Mouse (Mus musculus) stomach, postnatal 0 days (tissue): ENCODE measurements around the gene Crtac1.

ENCODE experiments used
- CTCF ChIP-seq: IDR thresholded peaks from 2 replicates; pipeline ENCODE4 v1.5.1; 2016; ENCODE audit warnings: antibody characterized with exemption, low read depth, mild to moderate bottlenecking, moderate library complexity
- EP300 ChIP-seq: optimal IDR thresholded peaks from 2 replicates; pipeline ENCODE3; 2016; ENCODE audit warnings: antibody characterized with exemption

DNA sequence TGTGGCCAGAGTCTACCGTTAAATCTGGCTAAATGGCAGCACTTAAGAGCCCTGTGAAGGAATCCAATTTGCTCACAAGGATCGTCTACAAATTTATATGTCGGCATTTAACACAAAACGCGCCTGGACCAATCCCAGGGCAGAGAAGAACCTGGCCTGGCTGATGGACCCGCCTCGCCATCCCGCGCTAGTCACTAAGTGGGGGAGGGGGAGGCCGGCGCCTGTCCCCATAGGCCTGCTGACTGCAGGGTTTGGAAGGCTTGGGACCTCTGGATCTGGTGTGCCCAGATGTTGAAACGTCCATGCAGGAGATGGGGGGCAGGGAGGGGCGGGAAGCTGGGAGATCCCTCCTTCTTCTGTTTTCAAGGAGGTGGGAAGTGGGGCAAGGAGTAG is 50.6 kb downstream of the Crtac1 start:
- no peak for TF ChIP-seq CTCF
- no peak for TF ChIP-seq EP300
